Mouse (Mus musculus): ENCODE data around the gene Zfr2.

The Zfr2 gene

DNA sequence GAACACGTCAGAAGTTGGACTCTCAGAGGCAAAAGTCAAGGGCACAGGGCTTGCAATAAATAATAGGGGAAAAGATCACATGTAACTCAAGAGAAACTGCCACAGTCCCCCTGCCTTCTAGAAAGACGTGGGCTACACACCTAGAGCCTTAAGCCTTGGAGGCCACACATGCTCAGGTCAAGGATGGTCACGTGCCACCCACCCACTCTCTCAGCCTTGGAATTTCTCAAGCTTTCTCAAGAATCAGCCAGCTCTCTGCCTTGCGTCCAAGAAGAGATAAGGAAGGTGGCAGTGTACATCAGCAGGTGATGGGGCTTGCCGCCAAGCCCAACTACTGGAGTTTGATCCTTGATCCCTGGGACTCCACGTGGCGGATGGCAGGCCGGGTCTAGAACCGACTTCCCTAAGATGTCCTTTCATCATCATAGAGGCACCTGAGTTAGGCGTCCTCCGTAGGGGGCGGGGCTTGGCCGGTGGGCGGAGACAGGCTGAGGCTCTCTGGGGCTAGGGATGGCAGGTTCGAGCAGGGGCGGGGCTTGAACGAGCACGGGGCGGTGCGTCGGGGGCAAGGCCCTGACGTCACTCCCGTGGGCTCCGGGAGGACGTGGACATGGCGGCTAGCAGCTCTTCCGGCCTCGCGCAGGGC lies at the start of gene Zfr2:
Gene Zfr2, plus strand, starts transcription at position 576 of the 646 bp plus-strand sequence.
- peak; percentile 96 for DNase-seq (ENCODE audit: low read depth, low spot score)

GRCm38 (mm10) chr10:81183805-81184204 lies 49.1 kb upstream of the Zfr2 start, which contains the start of gene 4930442H23Rik:
TSS of gene 4930442H23Rik (minus strand) at chr10:81183849.
- no peak for DNase-seq (ENCODE audit: low read depth, low spot score)

GRCm38 (mm10) chr10:81184765-81185164 lies 48.2 kb upstream of the Zfr2 start:
- DNase-seq (ENCODE audit: low read depth, low spot score) = peak; percentile 76

GRCm38 (mm10) chr10:81187161-81187560 lies 45.8 kb upstream of the Zfr2 start:
- no peak for DNase-seq (ENCODE audit: low read depth, low spot score)

DNA sequence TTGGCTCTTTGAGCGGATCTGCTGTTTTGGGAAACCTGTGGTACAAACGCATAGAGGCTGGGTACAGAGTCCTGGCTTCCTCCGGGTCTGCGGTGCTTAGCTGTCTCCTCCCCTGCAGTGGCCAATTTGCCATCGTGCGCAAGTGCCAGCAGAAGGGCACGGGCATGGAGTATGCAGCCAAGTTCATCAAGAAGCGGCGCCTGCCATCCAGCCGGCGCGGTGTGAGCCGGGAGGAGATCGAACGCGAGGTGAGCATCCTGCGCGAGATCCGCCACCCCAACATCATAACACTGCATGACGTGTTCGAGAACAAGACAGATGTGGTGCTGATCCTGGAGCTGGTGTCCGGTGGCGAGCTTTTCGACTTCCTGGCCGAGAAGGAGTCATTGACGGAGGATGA lies 43.1 kb upstream of the Zfr2 start:
- DNase-seq (ENCODE audit: low read depth, low spot score) = no peak

DNA sequence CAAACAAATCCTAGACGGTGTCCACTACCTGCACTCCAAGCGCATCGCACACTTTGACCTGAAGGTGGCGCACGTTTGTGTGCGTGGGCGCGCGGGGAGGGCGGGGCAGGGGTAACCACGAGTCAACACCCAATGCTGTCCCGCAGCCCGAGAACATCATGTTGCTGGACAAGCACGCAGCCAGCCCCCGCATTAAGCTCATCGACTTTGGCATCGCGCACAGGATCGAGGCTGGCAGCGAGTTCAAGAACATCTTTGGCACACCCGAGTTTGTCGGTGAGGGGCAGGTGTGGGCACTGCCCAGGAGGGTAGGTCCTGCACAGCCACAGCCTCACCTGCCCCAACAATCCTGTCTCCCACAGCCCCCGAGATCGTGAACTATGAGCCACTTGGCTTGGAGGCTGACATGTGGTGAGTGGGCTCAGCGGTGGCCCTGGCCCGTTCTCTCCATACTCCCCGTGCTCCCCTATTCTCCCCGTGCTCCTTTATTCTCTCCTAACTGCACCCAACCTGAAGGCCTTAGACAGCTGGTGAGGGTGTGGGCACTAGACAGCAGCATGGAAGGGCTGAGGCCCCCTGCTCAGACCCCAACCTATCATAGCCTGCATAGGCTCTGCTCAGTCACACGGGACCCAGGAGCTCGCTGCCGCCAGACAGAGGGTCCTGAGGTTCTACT lies 42.6 kb upstream of the Zfr2 start:
- DNase-seq (ENCODE audit: low read depth, low spot score) = peak; percentile 92

DNA sequence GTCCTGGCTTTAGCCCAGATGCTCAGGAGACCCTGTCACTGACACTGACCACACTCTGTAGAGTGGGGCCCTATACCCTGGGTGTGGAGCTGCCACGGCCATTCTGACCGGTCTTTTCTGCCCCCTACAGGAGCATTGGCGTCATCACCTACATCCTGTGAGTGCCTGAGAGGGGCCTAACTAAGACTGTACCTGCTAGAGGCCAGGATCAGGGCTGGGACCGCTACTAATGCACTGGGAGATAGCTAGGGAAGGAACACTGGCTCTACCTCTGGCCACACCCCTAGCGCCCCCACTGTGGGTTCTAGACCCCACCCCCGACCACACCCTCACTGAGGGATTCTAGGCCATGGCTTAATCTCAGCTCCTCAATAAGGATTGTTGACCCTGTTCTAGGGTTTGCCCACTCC lies 42.0 kb upstream of the Zfr2 start:
- peak; percentile 66 for DNase-seq (ENCODE audit: low read depth, low spot score)

- no peak for DNase-seq (ENCODE audit: low read depth, low spot score)
Observed at GRCm38 (mm10) chr10:81191342-81191982, 41.5 kb upstream of the Zfr2 start.

- peak; percentile 94 for DNase-seq (ENCODE audit: low read depth, low spot score)
Observed at GRCm38 (mm10) chr10:81192270-81192967, 40.5 kb upstream of the Zfr2 start.

GRCm38 (mm10) chr10:81192968-81193501 lies 39.9 kb upstream of the Zfr2 start:
- DNase-seq (ENCODE audit: low read depth, low spot score) = peak; percentile 46

DNA sequence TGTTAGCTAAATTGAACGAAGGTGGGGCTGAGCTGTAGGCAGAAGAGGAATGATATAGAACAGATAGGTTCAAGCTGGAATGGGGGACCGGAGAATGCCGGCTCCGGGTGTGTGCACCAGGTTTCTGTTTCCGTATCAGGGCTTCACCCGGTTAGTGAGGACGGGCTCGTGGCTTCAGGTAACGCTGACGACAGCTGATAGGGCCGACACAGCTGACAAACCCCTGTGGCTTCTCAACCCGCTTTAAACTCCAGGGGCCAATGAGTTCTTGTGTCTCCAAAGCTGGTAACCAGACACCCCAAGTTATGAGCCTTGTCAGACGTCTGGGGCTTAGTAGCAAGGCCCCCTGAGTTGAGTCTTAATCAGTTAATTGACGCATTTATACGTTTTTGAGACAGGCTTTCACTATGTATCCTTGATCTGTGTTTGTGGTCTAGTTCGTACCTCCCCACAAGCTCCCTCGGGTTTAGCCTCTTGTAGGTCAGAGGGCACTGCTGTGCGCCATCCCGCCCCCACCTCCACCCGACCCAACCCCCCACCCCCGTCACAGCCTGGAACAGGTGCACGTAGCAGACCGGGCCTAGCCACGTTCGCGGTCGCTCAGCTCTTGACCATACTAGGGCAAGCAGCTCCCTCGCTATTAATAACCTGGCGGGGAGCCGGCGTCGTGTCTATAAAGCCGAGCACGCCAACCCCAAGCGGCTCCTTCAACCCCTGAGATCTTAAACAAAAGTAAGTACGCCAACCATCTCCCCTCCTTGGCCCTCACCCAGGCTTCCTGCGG lies 38.8 kb upstream of the Zfr2 start:
- DNase-seq (ENCODE audit: low read depth, low spot score) = no peak

GRCm38 (mm10) chr10:81195300-81195699 lies 37.7 kb upstream of the Zfr2 start:
- DNase-seq (ENCODE audit: low read depth, low spot score) = no peak

DNA sequence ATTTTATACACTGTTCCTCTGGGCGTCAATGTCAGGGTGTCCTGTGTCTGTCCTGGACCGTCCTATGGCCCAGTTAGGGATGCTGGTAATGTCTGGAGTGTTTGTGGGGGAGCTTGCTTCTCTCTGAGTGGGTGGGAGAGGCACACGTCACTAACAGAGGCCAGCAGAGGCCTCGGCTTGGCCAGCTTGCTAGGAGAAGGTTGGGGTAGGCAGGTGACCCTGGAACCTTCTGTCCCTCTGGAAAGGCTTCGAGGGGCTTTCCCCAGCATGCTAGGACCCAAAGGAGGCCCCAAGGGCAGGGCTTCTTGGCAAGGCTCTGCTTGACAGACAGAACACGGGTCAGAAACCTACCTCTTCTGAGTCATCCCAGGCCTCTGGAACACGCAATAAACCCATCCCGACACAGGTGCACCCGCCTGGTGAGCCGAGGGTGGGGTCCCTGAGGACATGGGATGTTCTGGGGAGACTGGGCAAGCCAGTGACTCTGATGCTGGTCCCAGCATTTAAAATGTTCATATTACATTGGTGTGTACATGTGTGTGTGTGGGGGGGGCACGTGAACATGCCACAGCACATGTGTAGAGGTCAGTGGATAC lies 36.4 kb upstream of the Zfr2 start:
- DNase-seq (ENCODE audit: low read depth, low spot score) = no peak

DNA sequence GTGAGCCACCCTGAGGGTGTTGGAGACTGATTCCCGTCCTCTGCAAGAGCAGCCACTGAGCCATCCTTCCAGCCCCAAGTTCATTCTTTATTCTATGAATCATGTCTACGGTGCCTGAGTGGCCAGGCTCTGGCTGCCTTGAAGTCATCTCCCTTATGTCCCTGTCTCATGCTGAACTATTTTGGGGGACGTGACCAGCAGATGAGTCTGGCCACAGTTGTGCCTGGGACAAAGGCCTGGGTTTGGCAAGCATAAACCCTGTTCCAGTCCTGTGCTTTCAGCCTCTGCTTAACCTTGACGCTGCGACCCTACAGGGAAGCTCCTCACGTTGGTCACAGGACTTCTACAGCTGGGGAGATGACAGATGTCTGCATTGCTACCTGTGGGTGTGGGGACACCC lies 35.6 kb upstream of the Zfr2 start:
- no peak for DNase-seq (ENCODE audit: low read depth, low spot score)

GRCm38 (mm10) chr10:81198230-81198629 lies 34.7 kb upstream of the Zfr2 start:
- peak; percentile 75 for DNase-seq (ENCODE audit: low read depth, low spot score)

GRCm38 (mm10) chr10:81198990-81199389 lies 34.0 kb upstream of the Zfr2 start:
- DNase-seq (ENCODE audit: low read depth, low spot score) = no peak

DNA sequence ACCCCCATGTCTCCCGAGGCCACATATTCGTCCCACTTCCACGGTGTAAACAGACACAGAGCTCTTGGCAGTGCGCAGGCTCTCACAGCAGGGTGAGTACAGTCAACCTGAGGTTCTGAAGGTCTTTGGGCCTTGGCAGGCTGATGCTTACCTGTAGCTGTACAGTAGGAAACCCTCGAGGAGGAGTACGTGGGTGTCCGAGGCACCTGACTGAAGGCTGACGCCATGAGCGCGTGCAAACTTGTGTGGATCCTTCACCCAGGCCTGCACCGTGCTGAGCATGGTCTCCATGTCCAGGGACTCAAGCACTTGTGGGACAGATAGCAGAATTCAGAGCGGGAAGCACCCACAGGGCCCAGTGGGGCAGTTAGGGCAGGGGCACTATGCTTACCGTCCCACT lies 32.8 kb upstream of the Zfr2 start:
- no peak for DNase-seq (ENCODE audit: low read depth, low spot score)

DNA sequence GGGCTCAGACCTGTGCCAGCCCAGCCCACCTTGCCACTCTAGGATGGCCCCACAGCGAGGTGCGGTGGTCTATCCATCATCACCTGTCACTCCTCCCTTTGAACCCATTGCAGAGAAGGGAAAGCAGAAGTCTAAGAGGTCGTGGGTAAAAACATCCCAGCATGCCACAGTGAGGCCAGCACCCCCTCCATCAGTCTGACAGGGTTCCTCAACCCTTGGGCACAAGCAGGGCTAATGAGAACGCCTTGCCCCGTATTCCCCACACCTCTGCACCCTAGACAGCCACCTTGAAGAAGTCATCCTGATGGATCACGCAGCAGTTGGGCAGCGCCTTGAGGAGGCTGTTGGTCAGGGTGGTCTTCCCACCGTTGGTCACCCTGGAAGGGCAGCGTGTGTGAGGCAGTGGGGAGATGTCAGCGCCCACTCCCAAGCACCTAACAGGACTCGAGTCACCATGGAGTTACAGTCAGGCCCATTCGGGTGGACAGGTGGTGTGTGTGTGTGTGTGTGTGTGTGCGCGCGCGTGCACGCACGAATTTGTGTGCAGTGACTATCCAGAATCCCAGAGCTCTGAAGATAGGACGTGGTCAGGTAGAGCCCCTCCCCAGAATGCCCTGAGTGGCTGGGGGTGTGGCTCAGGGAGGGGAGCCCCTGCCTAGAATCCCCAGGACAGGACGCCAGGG lies 32.2 kb upstream of the Zfr2 start:
- no peak for DNase-seq (ENCODE audit: low read depth, low spot score)

- no peak for DNase-seq (ENCODE audit: low read depth, low spot score)
Observed at GRCm38 (mm10) chr10:81201807-81202758, 30.9 kb upstream of the Zfr2 start, which contains the start of gene Nmrk2. TSS of gene Nmrk2 (minus strand) at chr10:81202051.
